Mouse (Mus musculus) myocyte (in vitro differentiated cells): ENCODE measurements around the gene Smug1.

Source experiments
- CEBPB ChIP-seq: IDR thresholded peaks from 2 replicates; pipeline ENCODE4 v1.6.1; 2011; ENCODE audit warnings: mild to moderate bottlenecking, moderate library complexity; ENCODE audit not compliant: poor library complexity, insufficient read depth, severe bottlenecking
- POLR2AphosphoS2 ChIP-seq: IDR thresholded peaks from one replicate; pipeline ENCODE4 v1.6.1; 2011; ENCODE audit warnings: low read depth, control low read depth; ENCODE audit not compliant: insufficient read length
- USF1 ChIP-seq: IDR thresholded peaks from one replicate; pipeline ENCODE4 v1.6.1; 2011; ENCODE audit warnings: low read depth, mild to moderate bottlenecking, control low read depth, moderate library complexity

GRCm38 (mm10) chr15:103115256-103115655 lies 51.6 kb downstream of the Smug1 start:
- TF ChIP-seq POLR2AphosphoS2 = no peak
- TF ChIP-seq USF1 = no peak
- no peak for TF ChIP-seq CEBPB
